ENCODE assay signal across 14 mouse cellular contexts in the genomic region with DNA sequence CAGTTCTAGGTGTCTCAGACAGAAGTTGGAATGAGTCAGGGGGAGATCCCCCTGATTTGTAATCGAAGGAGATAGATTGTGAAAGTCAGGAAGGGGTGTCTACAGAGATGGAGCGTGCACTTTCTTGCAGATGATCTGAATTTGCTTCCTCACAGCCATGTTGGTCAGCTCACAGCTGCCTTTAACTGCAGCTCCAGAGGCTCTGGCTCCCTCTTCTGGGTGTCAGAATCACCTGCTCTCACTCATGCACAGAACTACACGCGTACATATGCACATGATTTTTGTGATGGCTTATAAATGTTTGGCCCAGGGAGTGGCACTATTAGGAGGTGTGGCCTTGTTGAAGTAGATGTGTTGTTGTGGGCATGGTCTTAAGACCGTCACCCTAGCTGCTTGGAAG. TPM values are rescaled to one million over a fixed set of nuclear protein-coding genes. Genes with fewer than 3 reads are reported as not detected.
A peak's percentile ranks its signal among the peaks of the same experiment; 100 is the strongest.
DNase-seq lines count a peak whose midpoint lies in the region; TF ChIP-seq lines count a peak whose summit lies in the region.
"Had no signal": no experiment of that assay in that cellular context is flagged by ENCODE, and none has a peak within 500 bp of the region (broad histone marks: within the 10 kb centered on the region; RNA-seq: fewer than 3 reads in every experiment).

No protein-coding gene starts in this region.

- H3K4me1 ChIP-seq in kidney, adult 2 months (ENCODE audit: control insufficient read depth, insufficient read depth, low read length) = no peaks in the 10 kb centered on the region
- H3K4me1 ChIP-seq: embryonic facial prominence, embryonic 10.5 days; limb, embryonic 10.5 days; midbrain, embryonic 12.5 days had no signal

- WGBS in kidney, adult 2 months = 89% methylated on average over 5 of the region's 5 CpGs

- no peaks in the 10 kb centered on the region for H3K27me3 ChIP-seq in kidney, adult 2 months (replicated peaks; ENCODE audit: control insufficient read depth, insufficient read depth, low read length)
- H3K27me3 ChIP-seq: midbrain, embryonic 12.5 days had no signal

- no peak overlapping the region for H3K4me3 ChIP-seq in kidney, adult 2 months (ENCODE audit: insufficient read depth, low read depth, low read length)
- H3K4me3 ChIP-seq: embryonic facial prominence, embryonic 10.5 days; limb, embryonic 10.5 days; midbrain, embryonic 12.5 days had no signal

- DNase-seq in kidney, adult 2 months = no peak
- no peak for DNase-seq in kidney, postnatal 14 days
- DNase-seq in 3T3-L1 (ENCODE audit: low read depth, low spot score) = peak; percentile 41
- DNase-seq in A20 (ENCODE audit: low read depth, low spot score) = peak; percentile 30
- peak; percentile 28 for DNase-seq in ZHBTc4 (ENCODE audit: low read depth, low spot score)
- no peak for DNase-seq in thymus, postnatal 14 days
- no peak for DNase-seq in frontal cortex, postnatal 25 days (ENCODE audit: low spot score in 2 of 2)
- DNase-seq: cerebellum, postnatal 14 days; heart, postnatal 4 days; lung, postnatal 10 days; right cerebral cortex, postnatal 14 days had no signal

- peak; percentile 33; the same call in 1 of the 2 replicates for TF ChIP-seq CTCF in kidney, adult 2 months (conservative IDR thresholded peaks at IDR 0.05; ENCODE audit: insufficient read depth, insufficient read length, low read depth, low read length)

- no peak for TF ChIP-seq POLR2A in kidney, adult 2 months (IDR thresholded peaks at IDR 0.05; ENCODE audit: low read depth, low read length)

- no peaks in the 10 kb centered on the region for H3K36me3 ChIP-seq in kidney, adult 2 months (ENCODE audit: control insufficient read depth, insufficient read depth, low read length)
- H3K36me3 ChIP-seq: embryonic facial prominence, embryonic 10.5 days; limb, embryonic 10.5 days; midbrain, embryonic 12.5 days had no signal

- H3K27ac ChIP-seq in kidney, adult 2 months (ENCODE audit: insufficient read depth, low read depth, low read length) = no peak overlapping the region
- H3K27ac ChIP-seq: embryonic facial prominence, embryonic 10.5 days; limb, embryonic 10.5 days; midbrain, embryonic 12.5 days had no signal

RNA-seq across cellular contexts. Expression of a gene that starts 15.8 kb away (rescaled TPM):
- 0.39 and 0.80 TPM in 2 replicates for polyA plus RNA-seq in kidney, adult 2 months (2012; rRNA removed)

Comparison
In these comparisons a context has a peak if more than half of its experiments do, and no peak if none do; other contexts are left out.
1. DNase-seq: peak in 3T3-L1 (single experiment), A20 (single experiment) and ZHBTc4 (single experiment); none in kidney, adult 2 months (single experiment), kidney, postnatal 14 days (single experiment), thymus, postnatal 14 days (single experiment) and frontal cortex, postnatal 25 days (0 of 2).